Mouse (Mus musculus) thymus, postnatal 4 days (tissue): ENCODE data around the gene Zfp467.
A peak's percentile ranks its signal among the peaks of the same experiment; 100 is the strongest.

Source experiments
- DNase-seq: peaks from one replicate; pipeline ENCODE4 v3.0.0; 2021

Zfp467 gene

GRCm38 (mm10) chr6:48439654-48440053 is 6.0 kb downstream of the Zfp467 start:
- DNase-seq: no peak

- DNase-seq: no peak
Measured at GRCm38 (mm10) chr6:48438475-48439125, 7.0 kb downstream of the Zfp467 start.

DNA sequence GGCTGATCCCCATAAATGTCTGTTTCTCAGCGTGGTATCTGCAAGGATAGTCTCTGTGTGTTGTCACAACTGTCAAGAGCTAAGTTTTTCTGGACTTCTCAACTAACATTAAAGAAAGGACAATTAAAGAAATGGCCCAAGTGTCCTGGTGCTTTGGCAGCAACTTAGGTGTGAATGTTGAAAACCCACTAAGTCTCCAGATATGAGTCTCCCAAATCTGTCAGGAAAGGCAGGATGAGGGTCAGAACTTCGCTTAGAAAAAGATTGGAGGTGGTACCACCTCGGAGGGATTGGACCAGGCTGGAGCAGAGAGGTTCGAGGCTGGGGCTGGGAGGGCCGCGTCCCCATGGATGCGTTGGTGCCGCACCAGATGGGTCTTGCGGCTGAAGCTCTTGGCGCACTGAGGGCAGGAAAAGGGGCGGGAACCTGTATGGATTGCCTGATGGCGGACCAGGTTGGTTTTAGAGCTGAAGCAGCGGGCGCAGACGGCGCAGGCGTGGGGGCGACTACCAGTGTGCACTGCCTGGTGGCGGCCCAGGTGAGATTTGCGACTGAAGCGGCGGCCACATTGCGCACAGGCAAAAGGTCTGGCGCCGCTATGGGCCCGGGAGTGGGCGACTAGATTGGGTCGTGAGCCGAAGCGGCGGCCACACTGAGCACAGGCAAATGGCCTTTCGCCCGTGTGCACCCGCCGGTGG is 7.8 kb downstream of the Zfp467 start:
- DNase-seq: no peak

DNA sequence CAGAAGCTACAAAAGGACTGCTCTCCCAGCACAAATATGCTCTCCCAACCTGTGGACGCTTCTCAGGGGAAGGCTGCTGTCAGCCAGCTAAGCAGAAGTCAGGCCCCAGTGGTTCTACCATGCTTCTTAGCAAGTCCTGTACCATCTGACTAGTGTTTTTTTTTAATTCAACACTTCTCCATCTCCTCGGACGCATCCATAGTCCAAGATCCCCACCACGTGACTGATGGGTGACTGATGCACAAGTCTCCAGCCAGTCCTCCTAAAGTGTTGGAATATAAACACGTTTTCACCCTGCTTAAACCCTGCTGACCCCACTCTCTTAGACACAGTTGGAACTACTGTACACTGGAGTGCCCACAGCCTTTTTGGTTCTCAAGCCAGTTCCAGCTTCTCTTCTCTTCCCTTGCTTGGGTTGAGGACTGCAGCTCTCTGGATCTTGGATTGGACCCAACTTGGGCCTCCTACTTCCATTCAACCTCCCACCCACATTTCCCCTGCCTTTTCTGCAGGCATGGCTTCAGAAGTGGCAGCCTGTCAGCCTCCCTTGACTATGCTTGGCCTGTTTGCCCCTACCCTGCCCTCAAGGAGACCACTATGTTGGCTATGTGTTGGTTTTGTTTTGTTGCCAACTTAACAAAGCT is 9.8 kb downstream of the Zfp467 start:
- no peak for DNase-seq

DNA sequence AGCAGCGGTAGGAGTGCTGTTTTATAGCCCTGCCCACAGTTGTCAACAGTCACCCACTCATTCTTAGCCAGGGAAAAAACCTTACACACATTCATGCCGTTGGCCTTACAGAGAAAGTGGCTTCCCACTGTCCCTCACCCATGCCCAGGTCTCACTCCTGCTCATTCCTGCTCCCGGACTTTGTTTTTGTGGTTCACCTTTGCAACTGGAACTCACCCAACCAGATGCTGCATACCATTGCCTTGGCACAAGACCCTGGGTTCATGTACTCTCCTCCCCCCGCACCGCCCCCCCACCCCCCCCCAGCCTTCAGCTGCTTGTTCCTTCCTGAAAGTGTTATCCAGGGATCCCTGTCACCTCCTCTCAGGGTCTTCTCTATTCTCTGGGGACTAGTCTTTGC is 10.5 kb downstream of the Zfp467 start:
- DNase-seq: no peak

DNA sequence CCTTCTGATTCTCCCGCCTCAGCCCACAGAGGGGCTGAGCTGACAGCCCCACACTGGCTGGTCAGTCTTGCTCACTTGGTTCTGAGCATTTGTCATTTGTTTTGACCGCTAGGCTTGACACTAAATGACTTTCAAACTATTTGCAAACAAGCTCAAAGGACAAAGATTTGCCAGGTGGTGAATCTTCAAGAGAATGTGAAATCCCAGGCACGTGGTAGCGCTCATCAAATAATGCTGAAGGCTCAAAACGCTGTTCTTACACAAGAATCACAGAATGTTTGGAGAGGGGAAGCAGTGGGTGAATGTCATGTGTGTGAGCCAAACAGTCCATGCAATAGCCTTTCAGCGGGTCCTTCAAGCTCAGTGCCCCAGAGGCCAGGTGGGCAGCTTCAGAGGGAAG is 11.0 kb downstream of the Zfp467 start:
- DNase-seq: no peak

- no peak for DNase-seq
Measured at GRCm38 (mm10) chr6:48432893-48433816, 12.5 kb downstream of the Zfp467 start.

GRCm38 (mm10) chr6:48430748-48431147 is 14.9 kb downstream of the Zfp467 start:
- DNase-seq: no peak

DNA sequence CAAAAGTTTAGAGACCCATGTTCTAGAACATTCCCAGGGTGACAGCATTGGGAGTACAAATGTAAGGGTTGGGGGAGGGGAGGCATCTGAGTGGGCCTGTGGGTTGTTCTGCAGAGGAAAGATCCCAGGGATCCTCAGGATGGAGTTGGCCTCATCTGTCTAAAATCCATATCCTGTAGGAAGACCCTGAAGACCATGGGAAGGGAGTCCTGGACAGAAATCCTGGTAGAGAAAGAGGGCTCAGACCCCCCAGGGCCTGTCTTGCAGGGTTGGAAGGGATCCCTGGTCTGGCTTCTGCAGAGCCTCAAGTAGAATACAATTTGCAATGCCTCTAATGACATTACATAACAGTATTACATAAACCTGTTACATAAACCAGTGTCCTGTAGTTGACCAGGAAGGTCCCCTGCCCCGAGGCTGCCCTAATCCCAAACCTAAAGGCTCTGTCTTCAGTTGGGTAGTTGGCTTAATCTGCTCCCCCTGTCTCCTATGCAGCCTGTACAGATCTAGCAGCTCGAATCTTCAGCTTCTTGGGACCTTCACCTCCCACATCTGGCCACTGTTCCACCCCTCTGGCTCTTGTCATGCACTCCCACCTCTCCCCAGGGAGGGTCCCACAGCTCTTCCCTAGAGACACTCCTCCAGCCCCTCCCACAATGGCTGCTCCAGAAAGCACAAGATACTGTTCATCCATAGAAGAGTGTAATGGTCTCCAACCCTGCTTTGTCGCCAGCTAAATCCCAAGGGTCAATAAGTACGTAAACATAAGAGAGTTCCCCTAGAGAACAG is 16.7 kb downstream of the Zfp467 start:
- DNase-seq: no peak

DNA sequence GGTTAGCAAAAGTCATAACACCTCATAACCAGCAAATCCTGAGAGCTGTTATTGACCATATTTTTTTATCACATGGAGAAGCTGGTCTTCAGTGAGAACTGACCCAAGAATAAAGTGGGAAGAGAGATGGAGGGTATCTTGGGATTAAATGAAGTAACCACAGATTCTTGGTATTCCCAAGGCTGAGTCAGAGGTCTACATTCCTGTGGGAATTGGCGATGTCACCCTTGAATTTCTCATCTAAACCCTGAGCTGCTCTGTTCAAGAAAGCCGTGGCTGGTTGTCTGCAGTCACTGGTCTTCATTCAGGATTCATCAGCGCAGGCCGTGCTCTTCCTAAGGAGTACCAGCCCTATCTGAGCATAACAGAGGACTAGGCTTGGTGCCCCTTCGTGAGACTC is 18.7 kb downstream of the Zfp467 start:
- no peak for DNase-seq

- peak; percentile 56 for DNase-seq
Measured at GRCm38 (mm10) chr6:48424074-48424473, 21.6 kb downstream of the Zfp467 start.

DNA sequence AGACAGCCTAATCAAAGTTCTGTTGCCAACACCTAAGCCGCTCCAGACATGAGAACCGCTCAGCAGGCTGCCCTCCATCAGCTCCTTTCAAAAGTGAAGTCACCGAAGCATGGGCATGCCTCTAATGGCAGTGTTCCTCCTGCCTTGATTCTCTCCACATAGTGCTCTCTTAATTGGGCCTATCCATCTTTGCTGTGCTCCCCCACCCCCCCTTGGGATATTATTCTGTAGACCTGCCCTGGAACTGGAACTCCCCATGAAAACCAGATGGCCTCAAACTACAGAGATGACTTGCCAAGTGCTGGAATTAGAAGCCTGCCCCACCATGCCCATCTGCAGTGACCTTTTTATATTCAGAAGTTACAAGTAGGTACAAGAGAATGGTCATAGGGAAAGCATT is 22.3 kb downstream of the Zfp467 start:
- no peak for DNase-seq

DNA sequence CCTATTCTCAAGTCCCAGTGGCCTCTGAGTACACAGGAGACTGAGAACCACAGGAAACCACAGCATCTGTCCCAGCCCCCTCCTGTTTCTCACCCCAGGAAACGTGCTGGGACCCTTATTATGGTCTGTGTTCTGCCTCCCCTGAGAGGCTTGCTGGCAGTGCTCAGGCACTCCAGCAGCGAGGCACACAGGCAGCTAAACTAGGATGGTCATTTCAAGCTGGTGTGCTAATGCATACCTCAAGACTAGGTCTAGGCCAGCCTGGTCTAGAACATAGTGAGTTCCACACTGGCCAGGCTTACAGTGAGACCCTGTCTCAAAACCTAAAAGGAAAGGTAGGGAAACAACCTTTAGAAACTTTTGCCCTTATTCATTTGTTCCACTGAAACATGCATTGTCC is 25.0 kb downstream of the Zfp467 start:
- no peak for DNase-seq

DNA sequence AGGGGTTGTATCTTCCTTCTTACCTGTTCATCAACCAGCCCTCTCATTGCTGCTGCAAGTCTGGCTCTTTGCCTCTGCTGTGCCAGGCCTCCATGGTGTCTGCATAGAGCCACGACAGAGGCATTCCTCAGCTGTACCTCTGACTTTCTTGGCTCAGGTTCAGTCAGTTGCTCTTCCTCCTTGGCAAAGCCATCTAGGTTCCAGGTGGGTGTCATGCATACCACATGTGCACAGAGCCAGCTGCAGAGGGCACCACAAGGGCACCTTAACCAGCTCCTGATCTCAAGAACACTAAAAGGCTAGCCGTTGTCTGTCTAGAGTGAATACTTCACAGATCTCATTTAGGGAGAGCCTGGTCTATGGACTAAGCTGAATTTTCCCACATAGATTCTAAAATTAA is 29.1 kb downstream of the Zfp467 start:
- no peak for DNase-seq

GRCm38 (mm10) chr6:48415636-48416035 is 30.0 kb downstream of the Zfp467 start:
- DNase-seq: no peak

- no peak for DNase-seq
Measured at GRCm38 (mm10) chr6:48414886-48415285, 30.7 kb downstream of the Zfp467 start.

- no peak for DNase-seq
Measured at GRCm38 (mm10) chr6:48413081-48413480, 32.5 kb downstream of the Zfp467 start.

DNA sequence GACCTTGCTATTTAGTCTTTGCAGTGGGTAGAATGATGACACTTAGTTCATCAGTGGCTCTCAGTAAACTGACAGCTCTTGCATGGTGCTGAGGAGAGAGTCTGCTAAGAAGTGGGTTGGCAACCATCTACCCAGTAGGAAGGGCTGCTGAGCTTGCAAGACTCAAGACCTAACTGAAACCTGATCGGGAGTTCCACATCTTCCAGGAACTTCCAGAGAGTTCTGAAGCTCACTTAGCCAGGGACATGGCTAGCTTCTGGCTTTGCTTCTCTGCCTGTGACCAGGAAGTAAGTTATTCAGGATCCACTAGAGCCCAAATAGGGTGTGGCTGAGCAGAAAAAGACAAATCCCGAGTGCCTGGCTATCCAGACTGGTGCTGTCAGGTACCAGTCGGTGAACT is 33.0 kb downstream of the Zfp467 start:
- DNase-seq: no peak

DNA sequence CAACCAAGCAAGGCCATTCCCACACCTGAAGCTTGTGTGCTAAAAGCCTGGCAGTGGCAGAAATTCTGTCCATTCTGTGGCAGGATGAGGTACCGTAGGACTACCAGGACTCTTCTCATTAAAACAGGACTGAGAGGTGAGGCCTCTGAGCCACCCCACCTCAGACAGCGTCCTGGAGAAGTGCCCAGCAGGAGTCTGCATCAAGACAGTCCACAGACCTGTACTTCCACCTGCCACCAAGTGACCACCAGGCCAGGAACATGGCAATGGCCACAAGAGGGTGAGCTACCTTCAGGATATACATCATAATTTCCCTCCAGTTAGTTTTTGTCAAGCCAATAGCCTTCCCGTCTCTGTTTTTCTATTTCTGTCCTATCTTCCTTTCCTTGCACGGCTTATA is 33.5 kb downstream of the Zfp467 start:
- no peak for DNase-seq

- DNase-seq: no peak
Measured at GRCm38 (mm10) chr6:48411193-48412092, 34.2 kb downstream of the Zfp467 start.

DNA sequence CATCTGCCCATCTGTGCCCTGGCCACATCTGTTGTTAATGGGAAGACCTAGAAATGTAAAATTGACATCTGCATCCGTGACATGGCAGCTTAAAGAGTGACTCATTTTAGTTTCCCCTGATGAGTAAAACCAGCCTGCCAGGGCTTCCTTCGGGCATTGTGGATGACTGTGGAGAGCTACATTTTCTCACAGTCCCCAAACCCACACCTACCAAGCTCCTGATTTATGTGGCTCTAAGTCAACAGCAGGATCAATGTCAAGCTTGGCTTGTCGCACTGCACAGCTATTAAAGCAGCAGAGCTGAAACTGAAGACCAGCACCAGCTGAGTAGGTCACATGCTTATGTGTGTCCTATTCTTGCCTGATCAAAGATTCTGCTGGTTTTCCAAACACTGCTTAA is 35.1 kb downstream of the Zfp467 start:
- no peak for DNase-seq
